Mouse (Mus musculus) heart, adult 2 months (tissue): ENCODE data around the gene Cyp26b1. TPM values are rescaled to one million over a fixed set of nuclear protein-coding genes. Genes with fewer than 3 reads are reported as not detected.
A peak's percentile ranks its signal among the peaks of the same experiment; 100 is the strongest.

Experiments used
- DNase-seq, 2 experiments: peaks; one replicate each; pipeline ENCODE4 v3.0.0; 2021
- H3K27ac ChIP-seq: fragments of 200-600 bp; 2 replicates; pipeline ENCODE4 v1.8.1; 2022
- H3K27me3 ChIP-seq: fragments of 200-500 bp; 2 replicates; pipeline ENCODE4 v1.6.1; 2012; ENCODE audit warnings: mild to moderate bottlenecking, low read length, inconsistent platforms, mixed read lengths; ENCODE audit not compliant: control insufficient read depth, insufficient read depth
- H3K36me3 ChIP-seq: fragments of 200-500 bp; 2 replicates; pipeline ENCODE4 v1.6.1; 2012; ENCODE audit warnings: low read length, inconsistent platforms; ENCODE audit not compliant: control insufficient read depth, insufficient read depth
- H3K4me1 ChIP-seq: fragments of 200-500 bp; 2 replicates; pipeline ENCODE4 v1.6.1; 2011; ENCODE audit warnings: low read length; ENCODE audit not compliant: control insufficient read depth, insufficient read depth
- H3K4me3 ChIP-seq: fragments of 200-600 bp; 2 replicates; pipeline ENCODE4 v1.8.1; 2022
- H3K79me2 ChIP-seq: fragments of 200-500 bp; replicated peaks from 2 replicates; pipeline ENCODE4 v1.6.1; 2012; ENCODE audit warnings: mild to moderate bottlenecking, inconsistent platforms, low read length, moderate library complexity, mixed read lengths; ENCODE audit not compliant: control insufficient read depth, insufficient read depth
- H3K9ac ChIP-seq: fragments of 200-500 bp; 2 replicates; pipeline ENCODE4 v1.6.1; 2012; ENCODE audit warnings: low read depth, mild to moderate bottlenecking, control low read depth, inconsistent platforms, low read length, mixed read lengths
- CTCF ChIP-seq: fragments of 200-600 bp; IDR thresholded peaks from 2 replicates; pipeline ENCODE4 v1.8.1; 2022; ENCODE audit warnings: antibody characterized with exemption, mild to moderate bottlenecking, moderate library complexity
- EP300 ChIP-seq: fragments of 200-500 bp; IDR thresholded peaks from 2 replicates; pipeline ENCODE4 v1.6.1; 2011; ENCODE audit warnings: low read depth, low read length, control low read depth; ENCODE audit not compliant: insufficient read depth
- POLR2A ChIP-seq: fragments of 200-500 bp; IDR thresholded peaks from 2 replicates; pipeline ENCODE4 v1.6.1; 2011; ENCODE audit warnings: mild to moderate bottlenecking, low read depth, low read length, control low read depth; ENCODE audit not compliant: insufficient read depth
- WGBS: fragments of 180-500 bp; shearing (Covaris S2); methylation state at CpG from one replicate; pipeline ENCODE4 v1.1.7; 2018; 5-methylcytosine and 5-hydroxymethylcytosine counted together
- intact Hi-C: fragments of 180-260 bp; cut with DNase I; formaldehyde crosslinking; loops from one replicate; pipeline ENCODE4 v1.15.1; 2025
- polyA plus RNA-seq: library from polyadenylated mRNA; depleted of rRNA; stranded (reverse); fragments of >200 nt; gene quantifications from 2 replicates; pipeline ENCODE4 v1.2.3, GENCODE M21; 2012
- total RNA-seq, 2 experiments: library from RNA; stranded (reverse); gene quantifications; 2 replicates each; pipeline ENCODE4 v1.2.3; 2021

The Cyp26b1 gene
- total and polyA plus RNA-seq, 3 experiments = 1.8 to 41.4 (median 17.1) TPM

GRCm38 (mm10) chr6:84583371-84583770, 10.3 kb downstream of the Cyp26b1 start:
- WGBS = 1% methylated on average over 26 of the region's 26 CpGs
- intact Hi-C loops = loop anchor here (10.0 kb wide), 1 partner anchor 319 kb away; no protein-coding TSS in a partner anchor
- H3K27ac ChIP-seq = peak overlapping the region; percentile 26; the same call in 1 of the 2 replicates

GRCm38 (mm10) chr6:84582826-84583225, 10.9 kb downstream of the Cyp26b1 start:
- Histone ChIP-seq H3K9ac (no peak overlapping the region), H3K27me3 (peaks cover 3% of the 10 kb centered on the region; the same call in 1 of the 2 replicates), H3K36me3 (no peaks in the 10 kb centered on the region), H3K4me1 (peaks cover 11% of the 10 kb centered on the region), H3K4me3 (no peak overlapping the region), H3K27ac (no peak overlapping the region), H3K79me2 (no peaks in the 10 kb centered on the region)
- TF ChIP-seq POLR2A = no peak
- intact Hi-C loops = loop anchor here (10.0 kb wide), 1 partner anchor 318 kb away; no protein-coding TSS in a partner anchor
- 64% methylated on average over 5 of the region's 5 CpGs for WGBS
- peak in 1 of 2 experiments; percentile 25 for DNase-seq

More at GRCm38 (mm10) chr6:84583371-84583770, 10.3 kb downstream of the Cyp26b1 start:
- Histone ChIP-seq H3K4me3 (peak overlapping the region; percentile 31), H3K27me3 (peaks cover 3% of the 10 kb centered on the region; the same call in 1 of the 2 replicates), H3K4me1 (peaks cover 11% of the 10 kb centered on the region), H3K9ac (peak overlapping the region; percentile 21; the same call in 1 of the 2 replicates), H3K36me3 (no peaks in the 10 kb centered on the region), H3K79me2 (no peaks in the 10 kb centered on the region)
- DNase-seq = peak; percentile 89
- no peak for TF ChIP-seq CTCF
- no peak for TF ChIP-seq EP300

GRCm38 (mm10) chr6:84581833-84582445, 11.8 kb downstream of the Cyp26b1 start:
- H3K9ac ChIP-seq = no peak overlapping the region
- H3K79me2 ChIP-seq = no peaks in the 10 kb centered on the region
- H3K4me3 ChIP-seq = no peak overlapping the region
- WGBS = 69% methylated on average over 9 of the region's 9 CpGs
- peak in 1 of 2 experiments; percentile 18 for DNase-seq
- intact Hi-C loops = loop anchor here (10.0 kb wide), 1 partner anchor 317 kb away; no protein-coding TSS in a partner anchor
- no peaks in the 10 kb centered on the region for H3K36me3 ChIP-seq
- peaks cover 1% of the 10 kb centered on the region; the same call in 1 of the 2 replicates for H3K27me3 ChIP-seq
- no peak overlapping the region for H3K27ac ChIP-seq
- H3K4me1 ChIP-seq = peaks cover 11% of the 10 kb centered on the region
- TF ChIP-seq POLR2A (no peak), EP300 (no peak), CTCF (no peak)

- DNase-seq = peak in 1 of 2 experiments; percentile 26
- peaks cover 11% of the 10 kb centered on the region for H3K4me1 ChIP-seq
- H3K27ac ChIP-seq = no peak overlapping the region
- WGBS = 69% methylated on average over 6 of the region's 6 CpGs
- intact Hi-C loops = loop anchor here (10.0 kb wide), 1 partner anchor 316 kb away; no protein-coding TSS in a partner anchor
- H3K9ac ChIP-seq = no peak overlapping the region
- TF ChIP-seq POLR2A (no peak), CTCF (no peak), EP300 (no peak)
- no peak overlapping the region for H3K4me3 ChIP-seq
- H3K79me2 ChIP-seq = no peaks in the 10 kb centered on the region
- peaks cover 1% of the 10 kb centered on the region; the same call in 1 of the 2 replicates for H3K27me3 ChIP-seq
- no peaks in the 10 kb centered on the region for H3K36me3 ChIP-seq
These were observed 12.5 kb downstream of the Cyp26b1 start for GRCm38 (mm10) chr6:84580979-84581832.

GRCm38 (mm10) chr6:84579508-84579907, 14.2 kb downstream of the Cyp26b1 start:
- intact Hi-C loops = no loop called here
- H3K4me3 ChIP-seq = no peak overlapping the region
- DNase-seq = no peak
- peaks cover 11% of the 10 kb centered on the region for H3K4me1 ChIP-seq
- H3K27ac ChIP-seq = no peak overlapping the region
- H3K27me3 ChIP-seq = no peaks in the 10 kb centered on the region
- H3K9ac ChIP-seq = no peak overlapping the region
- 74% methylated on average over 8 of the region's 8 CpGs for WGBS
- H3K36me3 ChIP-seq = no peaks in the 10 kb centered on the region
- TF ChIP-seq EP300 = no peak
- no peak for TF ChIP-seq POLR2A
- no peak for TF ChIP-seq CTCF
- H3K79me2 ChIP-seq = no peaks in the 10 kb centered on the region

GRCm38 (mm10) chr6:84578928-84579327, 14.8 kb downstream of the Cyp26b1 start:
- Histone ChIP-seq H3K4me3 (no peak overlapping the region), H3K27ac (no peak overlapping the region), H3K27me3 (no peaks in the 10 kb centered on the region; the same call in 1 of the 2 replicates), H3K4me1 (peaks cover 9% of the 10 kb centered on the region), H3K36me3 (no peaks in the 10 kb centered on the region), H3K79me2 (no peaks in the 10 kb centered on the region), H3K9ac (no peak overlapping the region)
- intact Hi-C loops = no loop called here
- DNase-seq = peak in 1 of 2 experiments; percentile 40
- WGBS = 24% methylated on average over 5 of the region's 5 CpGs
- TF ChIP-seq CTCF (peak; percentile 76), EP300 (no peak)
